Mouse (Mus musculus) naive thymus-derived CD4-positive, alpha-beta T cell, adult 2 months (primary cell): ENCODE measurements at regions not wholly inside any gene's neighbourhood (a gene's known extent, or its start where the extent isn't known, plus 50 kb on each side); places are given as distances from the start of the nearest gene placed in this dataset.

Source experiments
- DNase-seq: peaks from one replicate; pipeline ENCODE4 v3.0.0-alpha.2; 2011; ENCODE audit warnings: low read depth

- no peak for DNase-seq
These were observed 113.6 kb upstream of the Armc2 start for GRCm38 (mm10) chr10:42131798-42132197.

DNA sequence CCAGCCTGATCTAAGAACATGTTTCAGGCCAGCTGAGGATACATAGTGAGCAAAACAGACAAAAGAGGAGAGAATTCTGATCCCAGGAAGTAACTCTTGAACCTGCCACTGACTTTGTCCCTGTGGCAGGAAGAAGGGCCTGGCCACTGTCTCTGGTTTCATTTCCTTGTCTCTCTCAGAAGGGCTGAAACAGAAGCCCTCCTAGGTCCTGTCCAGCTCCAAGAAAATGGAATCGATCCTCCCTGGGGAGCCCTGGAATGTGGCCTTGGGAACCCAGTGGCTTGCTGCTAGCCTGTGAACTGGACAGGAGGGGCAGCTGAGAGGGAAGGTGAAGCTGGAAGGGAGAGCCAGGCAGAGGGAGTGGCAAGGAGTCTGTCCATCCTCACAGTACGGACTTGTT lies 113.1 kb upstream of the Armc2 start:
- no peak for DNase-seq

GRCm38 (mm10) chr10:42127865-42128419 lies 109.7 kb upstream of the Armc2 start:
- no peak for DNase-seq

DNA sequence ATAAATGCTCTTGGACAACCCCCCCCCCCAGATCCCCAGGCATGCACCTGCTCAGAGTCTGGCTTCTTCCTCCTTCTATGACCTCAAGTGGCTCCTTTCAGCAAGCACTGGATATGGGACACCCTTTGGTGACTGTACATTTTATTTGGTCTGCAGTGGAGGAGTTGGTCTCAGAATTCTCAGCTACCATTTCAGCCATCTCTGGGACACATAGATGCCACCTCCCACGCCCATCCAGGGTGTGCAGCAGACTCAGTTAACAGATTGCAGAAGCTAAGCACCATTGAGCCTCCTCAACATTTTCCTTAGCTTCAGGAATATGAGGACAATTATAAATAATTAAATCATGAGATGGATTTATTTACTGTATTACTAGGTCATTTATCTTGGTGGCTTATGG lies 108.6 kb upstream of the Armc2 start:
- no peak for DNase-seq

DNA sequence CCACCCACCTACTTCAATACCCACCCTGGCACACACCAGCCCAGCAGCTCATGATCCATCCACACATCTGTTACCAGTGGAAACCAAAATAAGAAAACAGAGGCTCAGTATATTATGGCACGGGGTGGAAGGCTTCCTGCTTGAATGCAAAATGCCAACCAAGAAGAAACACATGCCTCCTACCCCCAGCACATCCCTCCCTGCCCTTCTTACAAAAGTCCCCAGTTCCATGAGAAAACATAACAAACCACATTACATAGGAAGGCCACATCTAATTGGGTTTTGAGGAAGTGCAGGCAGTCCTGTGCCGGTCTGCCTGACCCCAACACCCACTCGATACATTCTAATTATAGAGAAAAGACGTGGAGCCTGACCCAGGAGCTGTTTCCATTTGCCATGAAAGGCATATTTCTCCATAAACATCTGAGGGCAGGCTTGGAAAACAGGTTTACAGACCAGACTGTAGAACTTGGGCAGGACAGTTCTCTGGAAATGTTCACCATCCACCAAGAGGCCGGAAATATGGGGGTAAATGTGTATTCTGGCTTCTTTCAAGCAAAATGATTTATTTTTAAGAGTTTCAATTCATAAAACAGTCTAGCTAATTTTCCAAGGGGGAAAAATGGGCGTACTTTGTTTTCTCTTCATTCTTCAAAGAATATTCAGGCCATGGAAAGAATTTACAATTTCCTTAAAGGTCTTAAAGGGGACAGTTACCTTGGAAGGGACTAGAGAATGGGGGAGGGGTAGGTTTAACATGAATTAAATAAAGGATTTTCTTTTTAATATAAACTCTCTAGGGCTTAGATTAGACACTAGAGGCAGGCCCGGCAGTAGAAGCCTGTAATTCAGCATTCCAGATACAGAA lies 104.8 kb upstream of the Armc2 start:
- no peak for DNase-seq

DNA sequence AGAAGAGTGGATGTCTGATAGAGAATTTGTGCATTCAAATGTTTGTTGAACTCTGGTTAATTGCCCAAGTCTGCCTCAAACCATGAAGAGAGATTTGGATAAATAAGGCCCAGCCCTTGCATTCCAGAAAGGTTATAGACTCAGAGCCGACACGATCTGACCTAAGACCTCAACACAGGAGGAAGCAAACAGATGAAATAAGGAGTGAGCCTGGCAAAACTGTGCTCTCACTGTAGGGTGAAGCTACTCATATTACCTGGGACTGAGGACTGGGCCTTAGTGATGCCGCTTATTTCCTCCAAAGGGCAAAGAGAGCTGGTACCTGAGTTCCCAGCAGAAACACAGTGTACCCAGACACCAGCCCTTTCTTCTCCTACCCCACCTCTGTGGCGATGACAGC lies 103.7 kb upstream of the Armc2 start:
- no peak for DNase-seq

DNA sequence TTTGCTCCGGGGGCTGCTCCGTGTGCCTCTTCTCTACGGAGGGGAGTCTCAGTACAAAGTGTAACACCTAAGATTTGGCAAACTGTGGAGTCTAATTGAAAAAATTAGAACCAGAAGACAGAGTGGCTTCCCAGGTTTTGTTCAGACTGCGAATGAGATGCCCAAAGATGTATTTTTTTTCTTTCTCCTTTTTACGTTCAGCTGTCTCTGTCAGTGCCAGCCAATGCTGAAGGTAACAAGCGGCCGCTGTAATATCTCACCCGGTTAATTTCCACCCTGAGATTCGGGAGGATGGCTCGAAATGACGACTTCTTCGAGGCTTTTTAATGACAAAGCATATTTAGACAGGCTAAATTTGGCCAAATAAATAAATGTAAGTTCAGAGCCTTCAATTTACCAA lies 101.1 kb upstream of the Armc2 start:
- DNase-seq: no peak

GRCm38 (mm10) chr10:42118361-42119188 lies 100.3 kb upstream of the Armc2 start:
- DNase-seq: no peak

DNA sequence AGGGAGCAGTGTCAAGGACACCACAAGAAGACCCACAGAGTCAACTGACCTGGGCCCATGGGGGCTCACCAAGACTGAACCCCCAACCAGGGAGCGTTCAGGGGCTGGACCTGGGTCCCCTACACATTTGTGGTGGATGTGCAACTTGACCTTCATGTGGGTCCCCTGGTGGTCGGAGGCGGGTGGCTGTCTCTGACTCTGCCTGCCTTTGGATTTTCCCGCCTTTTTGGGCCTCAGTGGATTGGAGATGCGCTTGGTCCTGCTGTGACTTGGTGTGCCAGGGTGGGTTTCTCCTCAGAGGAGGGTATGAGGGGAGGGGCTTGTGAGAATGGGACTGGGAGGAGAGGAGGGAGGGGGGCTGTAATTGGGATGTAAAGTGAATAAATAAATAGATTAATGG lies 99.3 kb upstream of the Armc2 start:
- DNase-seq: no peak

GRCm38 (mm10) chr10:42115920-42116298 lies 97.7 kb upstream of the Armc2 start:
- DNase-seq: no peak

GRCm38 (mm10) chr10:42115224-42115919 lies 97.1 kb upstream of the Armc2 start:
- DNase-seq: no peak

DNA sequence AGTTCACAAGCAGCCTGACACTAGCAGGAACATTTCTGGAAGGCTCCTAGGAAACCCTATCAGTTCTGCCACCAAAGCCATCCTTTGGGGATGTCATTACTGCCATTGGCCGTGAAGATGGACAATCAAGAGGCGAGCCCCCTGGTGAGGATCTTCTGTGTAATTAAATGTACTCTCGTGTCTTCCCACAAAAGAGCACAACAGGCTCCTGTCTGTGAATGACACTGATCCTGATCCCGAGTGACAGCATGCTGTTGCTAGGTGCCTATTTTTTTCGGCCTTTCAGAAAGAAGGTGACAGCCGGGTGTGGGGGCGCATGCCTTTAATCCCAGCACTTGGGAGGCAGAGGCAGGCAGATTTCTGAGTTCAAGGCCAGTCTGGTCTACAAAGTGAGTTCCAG lies 92.5 kb upstream of the Armc2 start:
- DNase-seq: no peak

DNA sequence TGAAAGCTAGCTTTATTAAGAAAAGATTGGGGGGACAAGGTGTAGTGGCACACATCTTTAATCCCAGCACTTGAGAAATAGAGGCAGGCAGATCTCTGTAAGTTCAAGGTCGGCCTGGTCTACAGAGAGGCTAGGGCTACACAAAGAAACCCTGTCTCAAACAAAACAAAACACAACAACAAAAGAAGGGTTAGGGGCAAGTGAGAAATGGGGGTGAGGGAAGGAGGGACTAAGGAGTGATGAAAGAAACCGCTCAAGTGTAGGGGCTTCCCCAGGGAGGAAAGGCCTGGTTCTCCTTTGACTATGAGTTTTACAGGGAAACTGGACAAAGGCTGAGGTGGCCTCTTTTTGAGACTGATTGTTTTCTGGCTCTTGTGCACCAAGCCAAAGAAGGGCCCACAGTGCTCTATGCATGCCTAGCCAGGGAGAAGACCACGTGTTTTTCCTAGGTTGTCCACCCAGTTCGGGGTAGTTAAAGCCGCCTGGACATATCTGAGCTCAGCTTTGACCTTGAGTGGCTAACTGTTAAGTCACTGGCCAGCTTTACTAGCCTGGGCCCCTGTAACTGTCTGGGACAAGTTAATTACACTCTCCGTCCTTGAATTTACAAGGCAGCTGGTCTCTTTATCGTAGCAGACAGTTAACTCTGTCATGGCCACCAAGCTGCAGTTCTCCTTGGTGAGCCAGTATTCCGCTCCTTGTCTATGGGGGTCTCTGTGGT lies 90.2 kb upstream of the Armc2 start:
- DNase-seq: no peak

DNA sequence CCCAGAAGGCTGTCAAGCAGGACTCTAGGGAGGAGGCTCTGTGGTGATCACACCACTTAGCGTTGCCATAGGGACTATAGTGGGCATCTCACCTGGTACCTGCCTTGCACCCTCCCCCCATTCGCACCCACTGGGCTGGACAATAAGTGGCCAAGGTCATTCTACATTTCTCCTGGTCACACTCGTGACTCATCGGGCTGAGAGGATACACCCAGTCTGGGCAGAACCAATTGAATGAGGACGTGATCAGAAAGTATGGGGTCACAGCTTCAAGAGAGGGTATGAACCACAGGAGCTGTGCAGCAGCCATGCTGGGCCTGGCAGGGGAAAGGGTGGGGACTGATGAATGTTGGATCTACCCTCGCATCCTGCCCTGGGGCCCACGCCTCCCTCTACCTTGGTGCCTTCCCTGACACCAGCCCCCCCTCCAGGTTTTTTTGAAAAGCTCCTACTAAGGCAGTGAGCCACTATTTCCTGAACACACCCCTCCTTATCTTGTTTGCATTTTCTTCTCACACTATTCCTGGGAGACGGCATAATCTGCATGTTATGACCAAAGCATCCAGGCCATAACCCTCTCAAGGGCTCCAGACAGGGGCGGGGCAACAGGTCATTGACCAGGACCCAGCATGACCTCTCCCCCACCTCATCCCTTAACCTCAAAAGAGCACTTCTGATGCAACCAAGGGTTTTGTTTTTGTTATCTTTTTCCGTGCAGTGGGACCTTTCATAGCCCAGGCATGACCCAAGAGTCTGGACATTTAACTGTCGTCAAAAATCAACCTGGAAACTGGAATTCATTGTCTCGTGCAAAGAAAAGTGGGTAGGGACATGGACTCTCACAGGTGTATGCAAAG lies 89.4 kb upstream of the Armc2 start:
- DNase-seq: no peak

DNA sequence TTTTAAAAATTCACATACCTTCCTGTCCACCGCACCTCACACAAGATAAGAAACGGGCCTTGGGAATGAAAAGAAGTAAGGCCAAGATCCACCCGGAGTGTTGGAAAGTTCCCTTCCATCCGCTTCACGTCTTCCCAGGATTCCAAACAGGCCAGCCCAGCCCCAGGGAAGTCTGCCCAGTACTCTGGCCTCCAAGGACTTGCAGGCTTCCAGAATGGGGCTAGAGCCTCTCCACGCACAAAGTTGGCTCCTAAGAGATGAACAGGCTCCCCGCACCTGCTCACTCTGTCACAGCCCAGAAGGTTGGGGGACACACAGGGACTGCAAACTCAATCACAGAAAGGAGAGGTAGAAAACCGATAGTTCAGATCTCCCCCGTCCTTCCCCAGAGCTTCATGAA lies 88.4 kb upstream of the Armc2 start:
- DNase-seq: no peak

DNA sequence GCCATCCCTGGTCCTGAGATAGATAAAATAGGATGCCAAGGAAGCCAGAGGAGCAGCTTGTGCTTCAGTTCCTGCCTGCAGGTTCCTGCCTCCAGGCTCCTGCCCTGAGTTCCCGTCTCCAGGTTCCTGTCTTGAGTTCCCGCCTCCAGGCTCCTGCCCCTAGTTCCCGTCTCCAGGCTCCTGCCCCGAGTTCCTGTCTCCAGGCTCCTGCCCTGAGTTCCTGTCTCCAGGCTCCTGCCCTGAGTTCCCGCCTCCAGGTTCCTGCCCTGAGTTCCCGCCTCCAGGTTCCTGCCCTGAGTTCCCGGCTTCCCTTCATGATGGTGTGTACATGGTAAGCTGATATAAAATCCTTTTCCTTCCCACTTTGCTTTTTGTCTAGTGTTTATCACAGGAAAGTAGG lies 86.8 kb upstream of the Armc2 start:
- DNase-seq: no peak

DNA sequence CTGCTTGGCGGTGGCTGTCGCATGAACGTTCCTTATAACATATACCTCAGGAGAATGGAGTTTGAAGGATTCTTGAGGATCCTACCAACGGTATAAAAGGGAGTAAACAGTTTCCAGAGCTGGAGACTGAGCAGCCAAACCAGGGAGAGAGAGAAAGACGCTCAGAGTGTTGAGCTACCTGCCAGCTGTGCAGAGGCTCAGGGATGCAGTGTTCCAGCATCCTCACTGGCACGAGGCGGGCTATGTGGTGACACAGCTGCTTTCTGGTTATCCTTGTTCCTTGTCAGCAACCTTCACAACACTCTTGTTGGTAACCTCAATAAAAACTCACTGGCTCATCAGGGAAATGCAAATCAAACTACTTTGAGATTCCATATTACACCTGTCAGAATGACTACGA lies 84.1 kb upstream of the Armc2 start:
- DNase-seq: no peak

DNA sequence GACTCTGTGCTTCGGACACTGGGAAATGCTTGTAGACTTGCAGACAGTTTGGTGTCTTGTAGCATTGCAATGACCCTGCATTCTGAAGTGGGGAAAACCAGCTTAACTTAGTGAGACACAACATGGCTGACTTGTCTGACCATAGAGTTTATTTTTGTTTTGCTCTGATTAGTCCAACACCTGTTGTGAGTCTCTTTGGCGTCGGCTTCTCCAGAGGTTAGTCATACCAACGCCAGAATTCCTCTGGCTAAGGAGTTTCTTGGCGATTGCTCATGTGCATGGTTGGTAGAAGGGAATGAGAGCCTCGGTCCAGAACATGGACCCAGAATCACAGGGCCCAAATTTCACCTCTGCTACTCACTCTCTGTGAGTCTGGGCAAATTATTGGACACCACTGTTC lies 82.9 kb upstream of the Armc2 start:
- no peak for DNase-seq

DNA sequence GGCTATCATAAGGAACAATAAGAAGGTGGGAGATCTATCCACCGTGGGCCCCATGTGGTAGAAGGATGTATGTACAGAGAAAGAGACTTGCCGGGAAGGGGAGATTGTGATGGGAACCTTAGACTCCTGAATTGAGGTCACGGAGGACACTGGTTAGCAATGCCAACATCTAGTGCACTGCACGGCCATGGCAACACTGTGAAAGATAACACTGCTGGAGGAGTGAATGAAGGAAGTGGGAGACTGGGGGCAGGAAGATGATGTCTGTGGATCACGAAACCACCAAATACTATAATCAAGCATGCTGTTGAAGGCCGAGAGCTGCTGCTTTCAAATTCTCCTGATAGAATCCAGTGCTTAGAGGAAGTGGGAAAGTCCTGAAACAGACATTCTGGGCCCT lies 78.7 kb upstream of the Armc2 start:
- DNase-seq: no peak

- DNase-seq: no peak
These were observed 77.7 kb upstream of the Armc2 start for GRCm38 (mm10) chr10:42095986-42096385.
